Mouse (Mus musculus): ENCODE results near the gene Rcan1. TPM values are rescaled to one million over a fixed set of nuclear protein-coding genes. Genes with fewer than 3 reads are reported as not detected.
"Not testable (repeated sequence)": the region's sequence is repeated elsewhere in the genome, so short reads cannot be mapped to it uniquely, and the experiment has no call there.

Rcan1 gene
- 10 to 100 TPM; 18.3 to 22.5 TPM for total RNA-seq (2021)
- long read RNA-seq, experiment 1, transcript Rcan1-202 (4 exons, 2,324 nt): major isoform, 36 of 45 reads
- long read RNA-seq, experiment 1, partial matches to known transcripts: 2 of 45 reads
- long read RNA-seq, experiment 1, other reads (novel, unspliced or antisense): 5 of 45 reads
- long read RNA-seq, experiment 2, transcript Rcan1-202 (4 exons, 2,324 nt): major isoform, 20 of 23 reads
- long read RNA-seq, experiment 2, partial matches to known transcripts: 1 of 23 reads
- long read RNA-seq, experiment 2, other reads (novel, unspliced or antisense): 2 of 23 reads

- DNase-seq: no peak
Measured at GRCm38 (mm10) chr16:92470706-92471105, at the start of gene Rcan1. Gene Rcan1 (minus strand): TSS chr16:92470867.

GRCm38 (mm10) chr16:92519820-92520492 lies 49.3 kb upstream of the Rcan1 start:
- peak; percentile 23 to 44 for DNase-seq

GRCm38 (mm10) chr16:92518718-92519117 lies 48.1 kb upstream of the Rcan1 start:
- DNase-seq: no peak

GRCm38 (mm10) chr16:92516139-92516538 lies 45.5 kb upstream of the Rcan1 start:
- peak; percentile 41 to 49 for DNase-seq

DNA sequence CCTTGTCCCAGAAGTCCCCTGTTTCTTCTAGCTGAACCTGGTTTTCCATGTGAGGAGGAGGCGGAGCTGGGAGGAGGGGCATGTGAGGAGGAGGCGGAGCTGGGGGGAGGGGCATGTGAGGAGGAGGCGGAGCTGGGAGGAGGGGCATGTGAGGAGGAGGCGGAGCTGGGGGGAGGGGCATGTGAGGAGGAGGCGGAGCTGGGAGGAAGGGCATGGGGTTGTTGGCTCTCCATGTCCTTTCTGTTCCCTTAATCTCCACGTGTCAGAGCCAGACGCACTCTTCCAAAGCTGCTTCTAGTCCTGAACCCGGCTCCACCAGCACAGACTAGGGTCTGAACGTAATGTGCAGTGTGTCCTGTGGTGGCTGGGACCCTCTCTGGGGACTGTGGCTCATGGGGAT lies 44.2 kb upstream of the Rcan1 start:
- DNase-seq: not testable (repeated sequence)

DNA sequence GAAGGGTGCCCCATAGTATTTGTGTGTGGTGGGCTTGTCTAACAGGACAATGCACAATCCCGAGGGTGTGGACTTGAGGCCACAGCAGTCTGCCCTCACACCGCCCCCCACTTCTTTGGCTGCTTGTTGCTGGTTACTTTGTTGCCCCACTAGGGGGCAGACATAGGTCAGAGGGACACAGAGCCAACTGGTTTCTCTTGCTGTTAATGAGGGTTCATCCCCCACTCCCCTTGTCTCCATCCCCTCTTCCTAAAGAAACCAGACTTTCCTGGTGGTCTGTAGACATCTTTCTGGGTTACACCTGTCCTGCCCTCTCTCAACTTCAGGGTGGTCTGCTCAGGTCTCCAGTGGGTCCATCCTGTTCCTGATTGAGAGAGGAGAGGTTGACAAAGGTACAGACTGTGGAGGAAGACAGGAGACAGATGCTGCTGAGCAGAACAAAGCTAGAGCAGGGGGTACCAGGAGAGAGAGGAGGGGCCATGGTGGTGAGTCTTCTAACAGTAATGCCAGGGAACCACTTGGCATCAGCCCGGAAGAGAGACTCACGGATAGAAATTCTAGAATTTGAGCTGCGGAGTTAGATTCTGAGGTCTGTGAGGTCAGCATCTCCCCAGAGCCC lies 41.2 kb upstream of the Rcan1 start:
- DNase-seq: peak; percentile 22 to 38

GRCm38 (mm10) chr16:92510835-92511772 lies 40.4 kb upstream of the Rcan1 start:
- no peak for DNase-seq

GRCm38 (mm10) chr16:92507573-92507972 lies 36.9 kb upstream of the Rcan1 start:
- DNase-seq: no peak

- no peak for DNase-seq
Measured at GRCm38 (mm10) chr16:92503105-92503504, 32.4 kb upstream of the Rcan1 start.

DNA sequence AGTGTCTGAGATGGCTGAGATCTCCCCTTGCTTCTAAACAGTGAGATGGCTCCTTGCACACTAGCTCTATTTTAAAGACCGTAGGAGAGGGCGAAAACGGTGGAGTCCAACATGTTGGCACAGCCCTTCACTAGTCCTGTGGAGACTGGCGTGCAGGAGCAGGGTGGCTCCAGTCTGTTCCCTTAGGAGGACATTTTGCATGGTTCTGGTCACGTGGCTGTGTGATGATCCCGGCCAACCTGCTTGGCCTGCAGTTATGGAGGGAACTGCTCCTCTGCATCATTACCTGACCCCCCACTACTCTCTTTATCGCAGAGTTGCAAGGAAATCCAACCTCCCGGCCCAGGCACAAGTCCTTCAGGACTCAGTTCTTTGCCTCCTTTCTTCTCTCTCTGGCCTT lies 29.9 kb upstream of the Rcan1 start:
- DNase-seq: no peak

GRCm38 (mm10) chr16:92499324-92499723 lies 28.7 kb upstream of the Rcan1 start:
- no peak for DNase-seq

DNA sequence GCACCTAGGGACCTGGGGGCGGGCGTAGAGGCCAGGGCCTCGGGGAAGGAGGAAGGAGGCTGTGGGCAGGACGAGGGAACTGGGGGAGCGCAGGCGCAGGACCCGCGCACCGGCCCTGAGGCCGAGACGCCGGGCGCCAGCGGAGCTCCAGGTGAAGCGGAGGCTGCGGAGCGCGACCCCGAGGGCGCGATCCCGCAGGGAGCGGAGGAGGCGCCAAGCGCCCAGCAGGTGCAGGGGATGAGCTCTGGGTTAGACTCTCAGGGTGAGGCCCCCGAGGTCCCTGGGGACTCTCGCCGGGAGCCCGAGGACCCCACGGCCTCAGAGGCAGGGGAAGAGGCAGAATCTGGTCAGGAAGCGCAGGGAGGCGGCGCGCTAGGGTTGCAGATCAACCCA lies 27.9 kb upstream of the Rcan1 start:
- DNase-seq: peak in 1 of 2 experiments; percentile 8

DNA sequence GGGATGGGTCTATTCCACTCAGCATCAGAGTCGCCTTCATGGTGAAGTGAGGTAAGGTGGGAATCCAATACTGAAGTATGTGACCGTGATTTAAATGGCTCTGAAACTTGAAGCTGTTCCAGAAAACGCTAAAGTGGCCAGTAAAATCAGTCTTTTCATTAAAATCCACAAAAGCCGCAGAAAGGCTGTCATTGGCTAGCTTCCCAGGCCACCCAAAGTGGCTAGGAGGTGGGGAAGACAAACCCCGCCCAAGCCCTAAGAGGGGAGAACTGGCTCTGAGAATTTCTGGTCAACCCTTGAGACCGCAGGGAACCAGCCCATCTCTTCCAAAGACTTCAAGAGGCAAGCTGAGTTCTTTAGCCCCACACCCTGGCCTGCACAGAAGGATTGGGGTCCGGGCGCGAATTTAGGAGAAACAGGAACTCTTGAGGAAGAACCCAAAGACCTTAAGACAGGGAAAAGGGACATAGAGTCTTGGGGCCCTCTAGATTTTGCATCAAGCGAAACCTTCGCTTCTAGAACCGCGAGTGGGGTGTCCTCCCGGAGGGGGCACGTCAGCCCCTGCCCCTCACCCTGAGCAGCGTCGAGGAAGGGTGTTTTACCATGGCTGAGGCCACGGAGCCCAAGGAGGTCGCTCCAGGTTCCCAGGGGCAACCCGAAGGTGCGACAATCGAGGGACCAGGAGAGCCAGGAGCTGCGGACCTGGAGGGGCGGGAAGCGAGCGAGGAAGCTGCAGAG lies 27.4 kb upstream of the Rcan1 start:
- no peak for DNase-seq

DNA sequence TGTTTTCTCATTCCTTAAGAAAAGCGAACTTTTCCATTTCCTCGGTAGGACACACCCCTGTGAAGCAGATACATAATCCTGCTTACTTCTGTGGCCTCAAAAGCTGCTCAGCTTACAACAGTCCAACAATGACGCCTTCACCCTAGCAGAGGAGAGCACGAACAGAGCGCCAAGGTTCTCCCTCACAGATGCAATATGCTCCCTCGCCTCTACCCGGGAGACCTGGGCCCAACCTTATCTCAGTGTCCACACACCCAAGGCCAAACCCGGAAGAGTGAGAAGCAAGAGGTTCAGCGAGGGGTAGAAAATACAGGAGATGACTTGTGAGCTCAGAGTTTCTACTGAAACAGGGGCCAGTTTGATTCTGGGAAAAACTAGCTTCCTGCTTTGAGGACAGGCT lies 18.7 kb upstream of the Rcan1 start:
- DNase-seq: no peak

DNA sequence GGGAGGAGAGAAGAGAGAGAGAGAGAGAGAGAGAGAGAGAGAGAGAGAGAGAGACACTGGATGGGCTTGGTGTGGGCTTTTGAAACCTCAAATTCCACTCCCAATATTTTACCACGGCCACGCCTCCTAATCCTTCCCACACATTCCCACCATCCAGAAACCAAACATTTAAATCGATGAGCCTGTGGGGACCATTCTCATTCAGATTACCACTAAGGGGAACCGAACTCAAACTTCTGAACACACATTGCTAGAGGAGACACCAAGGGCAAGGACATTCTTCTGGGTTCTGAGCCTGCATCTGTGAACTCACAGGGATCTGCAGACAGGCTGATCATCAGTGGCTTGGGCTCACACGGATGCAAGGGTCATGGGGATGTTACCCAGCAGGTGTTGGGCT lies 17.8 kb upstream of the Rcan1 start:
- DNase-seq: no peak

- peak in 1 of 2 experiments; percentile 43 for DNase-seq
Measured at GRCm38 (mm10) chr16:92487489-92487888, 16.8 kb upstream of the Rcan1 start.

- DNase-seq: no peak
Measured at GRCm38 (mm10) chr16:92487086-92487485, 16.4 kb upstream of the Rcan1 start.

GRCm38 (mm10) chr16:92485436-92485835 lies 14.8 kb upstream of the Rcan1 start, which contains the start of gene Clic6:
Gene Clic6 (plus strand): TSS chr16:92485736.
- no peak for DNase-seq

- DNase-seq: peak; percentile 72 to 77
Measured at GRCm38 (mm10) chr16:92478561-92479150, 8.0 kb upstream of the Rcan1 start.

DNA sequence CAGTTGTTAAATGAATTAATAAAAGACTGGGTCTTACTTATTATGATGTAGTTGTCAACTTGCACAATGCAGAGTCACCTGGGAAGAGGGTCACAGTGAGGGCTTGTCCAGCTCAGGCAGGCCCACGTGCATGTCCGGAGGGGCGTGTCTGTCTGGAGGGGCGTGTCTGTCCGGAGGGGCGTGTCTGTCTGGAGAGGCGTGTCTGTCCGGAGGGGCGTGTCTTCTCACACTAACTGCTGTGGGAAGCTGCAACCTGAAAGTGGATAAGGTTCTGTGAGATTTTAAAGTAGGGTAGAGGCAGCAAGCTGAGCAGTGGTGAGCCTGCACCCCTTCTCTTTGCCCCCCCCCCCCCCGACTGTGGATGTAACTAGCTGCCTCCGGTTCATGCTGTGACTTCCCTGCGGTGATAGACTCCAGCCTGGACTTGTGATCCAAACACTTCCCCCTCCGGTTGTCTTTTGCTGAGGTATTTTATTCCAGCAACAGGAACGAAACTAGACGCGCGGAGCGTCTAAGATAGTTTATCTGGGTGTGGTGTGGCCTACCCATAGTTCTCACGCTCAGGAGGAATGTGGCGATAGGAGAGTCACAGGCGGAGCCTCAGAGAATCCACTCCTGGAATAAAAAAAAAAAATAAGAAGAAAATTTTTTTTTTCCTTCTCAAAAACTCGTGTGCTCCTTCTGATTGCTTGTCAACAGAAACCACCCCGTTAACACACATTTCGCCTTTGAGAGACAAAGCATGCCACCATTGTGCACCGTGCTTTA lies 4.6 kb upstream of the Rcan1 start:
- DNase-seq: no peak

Measured in adrenal gland, postnatal 36 days (tissue).